Mouse (Mus musculus) myocyte (in vitro differentiated cells): Measurements from ENCODE around the gene Ucn2.

ENCODE experiments used
- CEBPB ChIP-seq: IDR thresholded peaks from 2 replicates; pipeline ENCODE4 v1.6.1; 2011; ENCODE audit warnings: mild to moderate bottlenecking, moderate library complexity; ENCODE audit not compliant: poor library complexity, insufficient read depth, severe bottlenecking
- E2F4 ChIP-seq: IDR thresholded peaks from one replicate; pipeline ENCODE4 v1.6.1; 2011; ENCODE audit warnings: mild to moderate bottlenecking, control low read depth, moderate library complexity; ENCODE audit not compliant: insufficient read depth
- MAX ChIP-seq: IDR thresholded peaks from one replicate; pipeline ENCODE4 v1.6.1; 2011; ENCODE audit warnings: low read depth, mild to moderate bottlenecking, control low read depth
- MYOD1 ChIP-seq, 3 experiments: IDR thresholded peaks; one replicate each; pipeline ENCODE4 v1.6.1; 2011; ENCODE audit warnings: control low read depth in 2 of 3, low read depth in 2 of 3, mild to moderate bottlenecking in 2 of 3, moderate library complexity in 1 of 3; ENCODE audit not compliant: insufficient read length in 2 of 3, control insufficient read depth in 1 of 3
- MYOG ChIP-seq, 3 experiments: IDR thresholded peaks; one replicate each; pipeline ENCODE4 v1.6.1; 2011; ENCODE audit warnings: control low read depth in 2 of 3, low read depth in 2 of 3, mild to moderate bottlenecking in 2 of 3; ENCODE audit not compliant: insufficient read length in 2 of 3, control insufficient read depth in 1 of 3, insufficient read depth in 1 of 3
- POLR2A ChIP-seq: IDR thresholded peaks from one replicate; pipeline ENCODE4 v1.6.1; 2011; ENCODE audit warnings: low read depth, mild to moderate bottlenecking, control low read depth, moderate library complexity; ENCODE audit not compliant: insufficient read length
- POLR2AphosphoS2 ChIP-seq: IDR thresholded peaks from one replicate; pipeline ENCODE4 v1.6.1; 2011; ENCODE audit warnings: low read depth, control low read depth; ENCODE audit not compliant: insufficient read length
- REST ChIP-seq: IDR thresholded peaks from one replicate; pipeline ENCODE4 v1.6.1; 2011; ENCODE audit warnings: mild to moderate bottlenecking, control low read depth, moderate library complexity; ENCODE audit not compliant: insufficient read depth, insufficient read length
- TCF12 ChIP-seq: IDR thresholded peaks from one replicate; pipeline ENCODE4 v1.6.1; 2011; ENCODE audit warnings: mild to moderate bottlenecking, control low read depth; ENCODE audit not compliant: poor library complexity, insufficient read depth, severe bottlenecking
- TCF3 ChIP-seq: IDR thresholded peaks from one replicate; pipeline ENCODE4 v1.6.1; 2011; ENCODE audit warnings: low read depth, control low read depth; ENCODE audit not compliant: insufficient read length
- USF1 ChIP-seq: IDR thresholded peaks from one replicate; pipeline ENCODE4 v1.6.1; 2011; ENCODE audit warnings: low read depth, mild to moderate bottlenecking, control low read depth, moderate library complexity

- TF ChIP-seq POLR2A (no peak), E2F4 (no peak), MYOD1 (IDR thresholded peaks at IDR 0.05; ENCODE audit: control insufficient read depth in 1 of 3, insufficient read length in 2 of 3, low read depth in 2 of 3) (no peak), TCF12 (no peak), POLR2AphosphoS2 (no peak), MAX (no peak), USF1 (no peak), MYOG (IDR thresholded peaks at IDR 0.05; ENCODE audit: control insufficient read depth in 1 of 3, insufficient read depth in 1 of 3, insufficient read length in 2 of 3, low read depth in 2 of 3) (no peak), TCF3 (no peak), REST (no peak), CEBPB (no peak)
Measured at GRCm38 (mm10) chr9:108945111-108945510, 40.7 kb upstream of the Ucn2 start.
